Mouse (Mus musculus) bone marrow macrophage, adult 2 months (primary cell): ENCODE results near the gene Sgca.

Source experiments
- CTCF ChIP-seq: IDR thresholded peaks from 2 replicates; pipeline ENCODE4 v1.5.1; 2012; ENCODE audit warnings: low read depth, mild to moderate bottlenecking, low read length, moderate library complexity
- POLR2A ChIP-seq: IDR thresholded peaks from 2 replicates; pipeline ENCODE4 v1.6.1; 2012; ENCODE audit warnings: mild to moderate bottlenecking, low read depth, low read length, borderline replicate concordance

GRCm38 (mm10) chr11:95004136-95004936 is 28.2 kb upstream of the Sgca start:
- TF ChIP-seq CTCF = no peak
- TF ChIP-seq POLR2A = no peak
